Mouse (Mus musculus) left cerebral cortex, postnatal 4 days (tissue): ENCODE measurements around the gene Rcbtb2. TPM values are rescaled to one million over a fixed set of nuclear protein-coding genes. Genes with fewer than 3 reads are reported as not detected.
"Not testable (repeated sequence)": the region's sequence is repeated elsewhere in the genome, so short reads cannot be mapped to it uniquely, and the experiment has no call there.

Experiments used
- DNase-seq: peaks from one replicate; pipeline ENCODE4 v3.0.0-alpha.2; 2022
- intact Hi-C: fragments of 180-260 bp; cut with DNase I; formaldehyde crosslinking; loops from one replicate; pipeline ENCODE4 v1.15.1; 2025
- total RNA-seq, 2 experiments: library from RNA; stranded (reverse); gene quantifications; 2 replicates each; pipeline ENCODE4 v1.2.3; 2021

The Rcbtb2 gene
- total RNA-seq, result 10 to 100 TPM; 36.6 to 45.4 TPM

DNA sequence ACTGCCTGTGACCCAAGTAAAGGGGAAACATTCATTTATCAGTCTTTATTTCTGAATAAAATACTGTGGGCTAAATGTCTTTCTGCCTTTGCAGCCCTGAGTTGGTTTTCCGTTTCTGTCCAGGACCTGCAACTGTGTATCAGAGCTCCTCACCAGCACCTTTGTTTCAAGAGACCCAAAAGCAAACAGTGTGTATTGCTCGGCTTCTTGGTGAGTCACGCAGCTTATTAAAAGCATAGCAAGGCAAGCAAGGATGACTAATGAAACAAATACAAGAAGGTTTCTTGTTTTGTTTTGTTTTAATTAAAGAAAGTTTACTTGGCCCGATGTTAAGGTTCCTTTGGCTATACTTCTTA lies at the start of gene Rcbtb2:
Rcbtb2 (plus strand) TSS at position 115 of the 356 bp plus-strand sequence.
- no peak for DNase-seq
- intact Hi-C loops, result loop anchor here (5.0 kb wide), 1 partner anchor 144 kb away; no protein-coding TSS in a partner anchor

DNA sequence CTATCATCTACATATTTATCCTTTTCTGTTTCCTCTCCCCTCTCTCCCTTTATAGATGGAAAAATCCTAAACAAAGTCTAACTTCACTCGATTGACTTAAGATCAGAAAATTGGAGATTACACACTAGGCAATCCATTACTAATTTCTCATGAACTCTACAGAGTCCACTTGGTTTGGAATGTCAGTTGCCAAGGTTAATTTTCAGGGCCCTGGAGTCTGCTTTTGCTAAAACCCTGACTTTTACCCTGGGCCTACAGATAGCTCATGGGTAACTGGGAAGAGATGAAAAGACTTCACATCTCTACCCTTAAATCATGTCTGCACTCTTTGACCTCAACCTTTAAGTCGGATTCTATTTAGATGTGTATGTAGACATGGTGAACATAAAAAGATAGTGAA lies 39.3 kb upstream of the Rcbtb2 start:
- intact Hi-C loops, result no loop called here
- no peak for DNase-seq

DNA sequence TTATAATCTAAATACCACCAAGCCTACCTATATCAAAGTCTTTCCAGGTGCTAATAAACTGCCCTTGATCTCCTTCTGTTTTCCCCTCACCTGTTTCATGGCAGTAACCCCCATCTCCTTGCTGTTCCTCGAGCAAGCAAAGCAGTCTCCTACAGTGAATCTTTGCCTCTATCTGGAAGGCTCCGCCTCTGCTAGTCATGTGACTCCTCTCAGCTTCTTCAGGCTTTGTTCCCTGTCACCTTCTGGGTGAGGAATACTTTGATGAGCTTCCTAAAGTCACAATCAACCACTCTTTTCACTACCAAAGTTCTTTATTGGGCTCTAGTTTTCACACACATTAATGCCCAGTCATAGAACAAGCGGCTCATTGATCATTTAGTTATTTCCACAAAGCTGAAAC lies 36.4 kb upstream of the Rcbtb2 start:
- intact Hi-C loops, result no loop called here
- no peak for DNase-seq

DNA sequence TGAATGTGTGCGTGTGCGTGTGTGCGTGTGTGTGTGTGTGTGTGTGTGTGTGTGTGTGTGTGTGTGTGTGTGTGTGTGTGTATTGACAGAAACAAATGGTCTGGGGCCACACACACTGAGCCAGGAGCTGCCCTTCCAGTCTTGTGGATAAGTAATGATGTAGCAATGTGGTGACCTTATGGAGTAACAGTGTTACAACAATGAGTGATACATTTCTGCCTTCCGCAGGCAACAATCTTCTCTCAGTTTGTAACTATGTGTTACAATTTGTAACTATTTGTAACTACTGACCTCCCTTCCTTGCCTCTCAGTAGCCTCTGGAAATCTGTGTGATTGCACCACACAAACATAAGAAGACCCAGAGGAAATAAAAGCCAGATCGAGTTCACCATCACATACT lies 35.6 kb upstream of the Rcbtb2 start:
- DNase-seq, result no peak
- intact Hi-C loops, result no loop called here

DNA sequence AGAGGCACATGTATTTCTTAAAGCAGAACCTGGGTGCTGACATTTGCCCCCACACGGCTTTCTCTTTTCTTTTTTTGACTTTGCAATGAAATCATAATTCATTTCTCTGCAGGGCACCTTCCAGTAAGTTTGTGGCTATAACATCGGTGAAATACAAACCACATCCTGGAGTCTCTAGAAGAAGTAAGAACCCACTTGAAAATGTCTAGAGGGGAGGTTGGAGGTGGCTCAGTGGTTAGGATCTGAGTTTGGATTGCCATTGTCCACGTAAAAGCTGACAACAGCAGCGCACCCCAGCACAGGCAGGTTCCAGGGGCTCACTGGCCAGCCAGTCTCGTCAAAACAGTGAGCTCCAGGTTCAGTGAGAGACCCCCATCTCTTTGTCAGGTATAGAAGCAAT lies 35.1 kb upstream of the Rcbtb2 start:
- DNase-seq, result no peak
- intact Hi-C loops, result no loop called here

DNA sequence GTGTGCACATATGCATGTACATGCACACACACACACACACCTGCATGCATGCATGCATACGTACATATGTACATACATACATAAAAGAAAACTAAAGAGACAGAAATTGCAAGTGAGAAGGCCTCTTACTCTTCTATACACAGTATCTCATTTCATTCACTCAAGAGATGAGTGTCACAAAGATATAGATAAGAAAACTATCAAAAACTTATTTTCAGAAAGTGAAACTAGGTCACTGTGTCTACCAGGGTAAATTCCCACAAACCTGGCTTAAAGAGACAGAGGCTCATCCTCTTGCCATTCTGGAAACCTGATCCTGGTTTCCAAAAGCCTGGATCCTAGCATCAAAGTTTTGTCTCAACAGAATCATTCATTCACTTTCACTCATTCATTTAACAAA lies 34.6 kb upstream of the Rcbtb2 start:
- DNase-seq, result no peak
- intact Hi-C loops, result no loop called here

DNA sequence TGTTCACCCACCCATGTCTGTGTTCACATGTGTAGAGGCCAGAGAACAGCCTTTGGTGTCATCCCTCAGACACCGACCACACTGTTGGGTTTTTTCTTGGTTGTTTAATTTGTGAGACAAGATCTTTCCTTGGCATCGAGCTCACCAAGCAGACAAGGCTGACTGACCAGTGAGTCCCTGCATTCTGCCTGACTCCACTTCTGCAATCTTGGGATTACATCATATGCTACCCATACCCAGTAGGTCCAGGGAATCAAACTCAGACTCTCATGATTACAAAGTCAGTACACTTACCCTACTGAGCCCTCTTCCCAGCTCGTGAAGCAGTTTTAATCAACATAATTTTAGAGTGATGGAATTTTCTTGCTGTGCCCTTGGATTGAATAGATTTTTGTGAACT lies 30.0 kb upstream of the Rcbtb2 start:
- intact Hi-C loops, result loop anchor here (10.0 kb wide), 2 partner anchors 488 to 518 kb away; no protein-coding TSS in a partner anchor
- no peak for DNase-seq

DNA sequence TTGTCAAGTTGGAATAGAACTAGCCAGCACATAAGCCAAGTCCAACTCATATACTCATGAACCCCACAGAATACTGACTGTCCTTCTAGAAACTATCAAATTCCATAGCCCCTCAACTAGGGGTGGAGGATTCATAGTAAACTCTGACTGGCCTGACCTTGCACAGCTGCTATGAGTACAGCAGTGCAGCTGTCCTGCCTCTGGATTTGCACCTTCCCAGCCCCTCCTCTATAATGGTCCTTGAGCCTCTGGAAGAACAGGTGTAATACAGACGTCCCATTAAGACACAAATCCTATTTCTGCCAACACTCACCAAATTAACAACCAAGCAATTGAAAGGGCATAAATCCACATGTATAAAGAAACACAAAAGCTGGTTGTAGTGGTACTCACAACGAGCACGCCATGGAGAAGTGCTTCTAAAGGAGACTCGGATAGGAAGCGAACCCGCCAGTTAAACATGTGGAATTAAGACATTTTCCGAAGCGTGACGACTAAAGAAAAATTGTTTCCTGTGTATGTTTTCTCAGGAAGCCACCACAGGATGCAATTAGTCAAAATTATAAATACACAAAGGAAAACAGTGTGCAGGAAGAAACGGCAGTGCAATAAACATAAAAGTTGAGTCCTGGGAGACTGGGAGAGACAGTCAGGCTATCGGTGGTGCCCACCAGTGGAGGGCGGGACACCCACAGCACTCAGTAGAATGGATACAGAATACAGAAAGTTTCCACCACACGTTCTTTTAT lies 27.9 kb upstream of the Rcbtb2 start:
- intact Hi-C loops, result loop anchor here (10.0 kb wide), 2 partner anchors 490 to 520 kb away; no protein-coding TSS in a partner anchor
- no peak for DNase-seq

DNA sequence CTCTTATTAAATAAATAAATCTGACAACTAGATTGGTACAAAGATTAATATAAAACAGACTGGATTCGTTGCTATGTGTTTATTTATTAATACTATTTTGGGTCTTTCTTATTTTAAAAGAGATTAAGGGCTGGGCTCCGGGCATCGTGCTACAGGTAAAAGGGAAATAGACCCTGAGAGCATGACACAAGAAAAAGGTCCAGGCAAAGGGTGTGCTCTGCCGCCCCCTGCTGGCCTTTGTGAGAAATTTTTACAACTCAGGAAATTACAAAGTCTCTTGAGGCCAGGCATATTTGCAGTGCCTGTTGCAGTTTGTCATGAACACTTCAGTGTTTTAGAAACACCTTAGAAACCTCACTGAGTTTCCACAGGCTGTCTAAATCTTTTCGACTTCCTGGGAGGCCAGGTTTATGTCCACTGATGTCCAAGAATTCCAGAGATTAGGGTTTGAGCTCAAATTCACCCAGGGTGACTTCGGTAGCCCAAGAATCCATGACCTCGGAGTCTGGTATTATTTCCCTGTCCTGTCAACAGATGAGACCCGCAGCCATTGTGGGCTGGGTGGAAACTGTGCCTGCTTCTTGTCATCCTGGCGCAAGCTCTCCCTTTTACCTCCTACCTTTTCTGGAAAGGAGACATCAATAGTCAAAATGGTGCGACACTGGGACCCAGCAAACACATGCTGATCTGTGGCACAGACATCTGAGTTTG lies 24.0 kb upstream of the Rcbtb2 start:
- DNase-seq, result peak; percentile 57
- intact Hi-C loops, result loop anchor here (10.0 kb wide), 2 partner anchors 494 to 524 kb away; no protein-coding TSS in a partner anchor

DNA sequence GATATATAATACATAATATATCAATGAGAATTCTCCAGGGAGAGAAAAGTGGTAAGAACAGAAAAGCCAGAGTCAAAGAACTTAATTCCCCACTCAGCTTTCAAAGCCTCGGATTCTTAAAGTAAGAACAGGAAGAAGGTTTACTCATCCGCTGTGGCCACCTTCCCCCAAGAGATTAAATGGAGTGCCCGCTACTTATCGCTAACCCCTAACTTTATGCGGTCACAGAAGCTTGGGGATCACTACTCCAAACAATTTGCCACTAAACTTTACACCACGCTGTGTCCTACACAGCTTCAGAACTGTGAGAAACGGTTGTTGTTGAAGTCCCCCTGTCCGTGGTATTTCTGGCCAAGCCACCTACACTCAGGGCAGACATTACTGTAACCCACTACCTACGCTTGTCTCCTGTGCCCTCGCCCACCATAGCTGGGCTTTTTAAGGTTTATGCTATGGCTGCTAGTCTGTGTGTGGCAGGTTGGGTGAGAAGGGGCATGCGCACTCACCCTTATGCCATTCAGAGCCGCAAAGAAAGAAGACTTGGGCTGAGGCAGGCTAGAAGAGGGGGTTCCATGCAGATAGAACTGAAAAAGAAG lies 20.5 kb upstream of the Rcbtb2 start:
- no peak for DNase-seq
- intact Hi-C loops, result no loop called here

DNA sequence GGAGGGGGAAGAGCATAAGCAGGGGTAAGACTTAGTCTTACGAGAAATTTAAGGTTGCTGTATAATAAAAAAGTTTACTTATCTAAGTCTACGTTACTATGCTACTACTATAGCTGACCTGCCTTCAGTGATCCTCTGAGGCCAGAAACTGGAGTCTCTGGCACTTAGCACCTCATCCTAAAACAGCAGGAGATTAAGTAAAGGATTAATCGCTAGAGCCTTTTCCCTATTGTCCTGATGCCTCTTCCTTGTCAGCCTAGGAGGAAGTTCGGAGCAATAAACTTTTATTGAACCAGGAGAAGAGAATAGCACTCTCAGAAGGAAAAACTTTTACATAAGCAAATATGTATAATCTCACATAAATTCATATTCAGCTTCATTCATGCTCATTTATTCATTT lies 19.9 kb upstream of the Rcbtb2 start:
- intact Hi-C loops, DNase-seq: not testable (repeated sequence)

DNA sequence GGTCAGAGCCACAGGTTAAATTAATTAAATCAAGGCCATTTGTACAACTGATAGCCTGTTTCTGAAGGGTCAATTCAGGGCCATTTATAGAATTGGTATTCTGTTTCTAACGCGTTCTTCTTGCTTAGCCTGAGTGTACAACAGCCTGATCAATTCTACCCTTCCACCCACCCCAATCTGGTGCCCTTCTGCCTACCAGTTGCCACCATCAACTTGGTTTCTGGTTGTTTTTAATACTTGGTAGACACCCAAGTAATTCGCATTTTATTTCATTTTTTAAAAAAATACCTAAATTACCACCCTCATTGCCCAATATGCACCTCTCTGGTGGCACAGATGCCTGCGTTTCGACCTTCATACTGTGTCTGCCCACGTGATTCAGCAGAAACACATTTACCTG lies 17.9 kb upstream of the Rcbtb2 start:
- DNase-seq, result no peak
- intact Hi-C loops, result loop anchor here (5.0 kb wide), 2 partner anchors 177 to 197 kb away; no protein-coding TSS in a partner anchor

DNA sequence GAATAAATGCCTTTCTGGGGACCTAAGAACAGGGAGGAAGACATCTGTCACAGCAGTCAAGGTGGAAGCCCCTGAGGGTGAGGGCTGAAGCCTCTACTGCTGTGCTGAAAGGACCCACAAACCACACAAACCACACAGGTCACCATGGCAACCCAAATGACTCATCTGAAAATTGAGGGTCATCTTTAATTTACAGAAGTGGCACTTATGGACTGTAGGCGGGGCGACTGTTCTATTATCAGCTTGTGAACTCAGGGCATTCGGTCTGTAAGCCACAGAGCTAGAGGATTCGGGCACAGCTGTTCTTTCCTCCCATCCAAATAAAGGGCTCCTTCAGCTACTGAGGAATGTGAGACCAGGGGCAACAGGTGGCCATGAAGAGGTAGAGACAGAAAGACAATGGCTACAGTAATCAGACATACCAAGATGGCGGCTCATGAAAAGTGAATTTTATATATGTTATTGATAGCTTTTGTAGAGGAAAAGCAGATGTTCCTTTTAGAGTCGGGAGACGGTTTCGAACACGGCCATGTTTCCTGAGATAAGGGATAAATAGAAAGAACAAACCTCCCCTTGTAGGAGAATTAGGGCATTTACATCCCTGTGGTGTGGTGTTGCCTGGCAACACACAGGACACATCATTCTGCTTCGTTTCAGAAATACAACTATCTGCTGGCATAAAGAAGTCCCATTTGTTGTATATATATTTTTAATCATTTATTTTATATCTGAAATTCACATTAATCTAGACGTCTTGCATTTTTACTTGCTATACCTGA lies 17.2 kb upstream of the Rcbtb2 start:
- no peak for DNase-seq
- intact Hi-C loops, result loop anchor here (5.0 kb wide), 2 partner anchors 177 to 197 kb away; no protein-coding TSS in a partner anchor

DNA sequence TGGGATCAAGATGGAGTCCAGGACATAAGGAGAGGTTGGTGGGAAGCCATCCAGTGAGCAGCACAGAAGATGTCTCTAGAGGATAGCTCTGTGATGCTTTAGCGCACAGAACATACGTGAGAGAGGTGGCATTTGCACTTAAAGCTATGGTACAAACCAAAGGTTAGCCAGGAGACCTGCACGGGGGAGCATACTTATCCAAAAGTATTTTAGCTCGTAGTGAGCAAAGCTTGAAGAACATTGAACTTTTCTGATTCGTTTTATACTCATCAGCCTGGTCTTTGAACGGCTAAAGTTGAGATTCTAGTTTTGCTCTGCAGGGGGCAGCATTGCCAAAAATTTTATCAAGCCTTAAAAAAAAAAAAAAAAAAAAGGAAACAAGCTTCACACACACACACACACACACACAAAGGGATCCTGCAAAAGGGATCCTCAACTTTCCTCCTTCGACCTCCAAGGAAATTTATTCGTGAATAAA lies 16.6 kb upstream of the Rcbtb2 start:
- DNase-seq, result peak; percentile 49
- intact Hi-C loops, result loop anchor here (5.0 kb wide), 2 partner anchors 176 to 196 kb away; no protein-coding TSS in a partner anchor

DNA sequence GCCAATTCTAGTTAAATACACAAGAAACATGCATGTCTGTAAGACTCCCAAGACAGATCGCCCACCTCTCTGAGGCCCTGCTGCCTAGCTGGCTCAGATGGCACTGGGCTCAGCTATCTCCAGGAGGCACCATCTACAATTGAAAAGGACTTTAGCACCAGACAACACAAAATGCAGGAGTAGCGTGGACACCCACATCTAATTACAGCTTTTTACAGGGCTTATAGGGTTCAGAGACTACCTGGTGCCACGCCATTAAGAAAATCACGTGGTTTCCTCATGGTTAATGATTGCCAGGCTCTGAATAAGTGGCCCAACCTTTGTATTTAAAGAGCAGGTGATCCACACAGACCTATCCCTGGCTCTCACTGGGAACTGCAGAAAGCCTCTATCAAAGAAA lies 15.9 kb upstream of the Rcbtb2 start:
- intact Hi-C loops, result loop anchor here (5.0 kb wide), 2 partner anchors 175 to 195 kb away; no protein-coding TSS in a partner anchor
- no peak for DNase-seq

DNA sequence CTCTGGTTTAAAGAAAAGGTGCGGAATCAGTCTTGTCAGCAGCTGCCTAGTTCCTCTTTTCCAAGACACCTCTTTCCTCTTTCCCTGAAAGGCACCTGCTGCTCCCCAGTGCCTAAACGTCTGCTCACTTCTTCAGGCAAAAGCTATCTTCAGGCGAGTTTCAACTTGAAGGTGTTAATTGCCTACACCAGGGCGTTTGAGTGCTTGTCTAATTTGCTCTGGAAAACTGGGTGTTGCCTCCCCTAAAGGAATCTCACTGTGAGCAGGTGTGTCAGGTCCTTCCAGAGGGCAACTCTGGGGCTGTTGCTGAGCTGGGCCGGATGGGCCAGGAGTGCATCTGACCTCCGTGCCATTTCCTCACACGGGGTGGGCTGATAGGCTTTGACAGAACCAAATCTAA lies 15.5 kb upstream of the Rcbtb2 start:
- no peak for DNase-seq
- intact Hi-C loops, result loop anchor here (5.0 kb wide), 2 partner anchors 175 to 195 kb away; no protein-coding TSS in a partner anchor

DNA sequence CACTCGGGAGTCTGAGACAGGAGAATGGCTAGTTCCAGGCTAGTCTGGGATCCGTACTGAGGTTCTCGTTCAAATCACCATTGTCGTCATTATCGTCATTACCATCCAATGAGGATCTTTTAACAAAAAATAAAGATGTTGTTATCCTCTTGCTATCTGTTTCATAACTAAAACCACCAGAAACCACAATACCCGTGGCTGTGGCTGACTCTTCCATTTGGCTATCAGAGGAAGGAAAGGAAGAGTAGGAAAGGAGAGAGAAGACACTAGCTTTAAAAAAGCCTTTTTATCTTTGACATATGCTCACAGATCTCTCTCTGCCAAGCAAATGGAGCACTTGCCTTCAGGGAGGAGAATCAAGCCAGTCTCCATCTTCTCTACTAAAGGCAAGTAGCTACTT lies 14.9 kb upstream of the Rcbtb2 start:
- no peak for DNase-seq
- intact Hi-C loops, result loop anchor here (5.0 kb wide), 2 partner anchors 174 to 194 kb away; no protein-coding TSS in a partner anchor

DNA sequence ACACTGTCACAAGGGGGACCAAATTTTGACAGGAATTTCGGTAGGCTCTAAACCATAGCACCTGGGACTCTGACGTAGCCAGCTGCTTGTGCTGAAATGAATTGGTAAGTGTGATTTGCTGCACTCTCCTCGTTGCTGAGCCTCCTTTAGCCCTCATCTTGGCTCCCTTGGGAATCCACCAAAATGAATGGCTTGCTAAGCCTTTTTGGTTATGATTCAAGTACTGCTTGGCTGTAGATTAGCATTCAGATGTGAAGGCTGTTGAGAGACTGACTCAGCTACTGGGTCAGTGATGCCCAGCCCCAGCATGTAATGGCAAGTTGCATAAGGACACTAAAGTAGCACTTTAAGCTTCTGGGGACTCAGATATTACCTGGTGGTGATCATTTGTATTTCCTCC lies 12.2 kb upstream of the Rcbtb2 start:
- no peak for DNase-seq
- intact Hi-C loops, result no loop called here

DNA sequence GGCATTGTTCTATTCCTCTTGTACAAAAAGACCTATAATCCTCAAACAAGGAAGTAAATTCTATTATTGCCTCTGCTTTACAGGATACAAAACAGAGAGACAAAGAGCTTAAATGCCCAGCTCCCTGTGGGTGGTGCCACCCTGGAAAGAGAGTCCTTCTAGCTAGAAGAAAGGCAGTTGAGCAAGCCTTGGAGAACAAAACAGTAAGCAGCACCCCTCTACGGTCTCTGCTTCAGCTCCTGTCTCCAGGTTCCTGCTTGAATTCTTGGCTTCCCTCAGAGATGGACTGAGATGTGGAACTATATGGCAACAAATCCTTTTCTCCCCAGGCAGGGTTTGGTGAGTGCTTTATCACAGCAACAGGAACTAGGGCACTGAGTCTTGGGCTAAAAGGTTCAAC lies 11.7 kb upstream of the Rcbtb2 start:
- no peak for DNase-seq
- intact Hi-C loops, result no loop called here

DNA sequence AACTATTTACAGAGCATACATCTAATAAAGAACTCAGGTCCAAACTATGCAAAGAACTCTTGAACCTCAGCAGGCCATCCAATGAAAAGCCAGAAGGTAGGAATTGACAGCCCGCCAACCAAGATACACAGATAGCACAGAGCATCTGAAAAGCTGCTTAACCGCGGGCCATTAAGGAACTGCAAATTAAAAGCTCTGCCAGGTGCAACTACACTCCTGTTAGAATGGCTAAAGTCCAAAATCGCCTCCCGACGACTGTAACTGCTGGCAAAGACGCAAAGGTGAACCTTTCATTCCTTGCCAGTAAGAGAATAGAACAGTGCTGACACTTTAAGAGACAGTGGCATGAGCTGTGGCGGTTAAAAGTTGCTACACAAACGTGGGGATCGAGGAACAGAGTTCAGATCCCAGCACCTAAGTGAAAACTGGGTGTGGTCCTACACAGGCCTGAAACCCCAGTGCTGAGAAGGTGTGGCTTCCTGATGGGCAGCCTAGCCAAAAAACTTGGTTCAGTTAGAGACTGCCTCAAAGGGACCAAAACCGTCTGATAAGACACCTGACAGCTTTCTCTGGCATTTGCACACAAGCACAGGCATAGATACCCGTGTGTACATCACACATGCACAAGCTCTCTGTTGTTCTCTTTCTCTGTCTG lies 10.5 kb upstream of the Rcbtb2 start:
- intact Hi-C loops, result no loop called here
- DNase-seq, result no peak
